Mouse (Mus musculus) hindbrain, embryonic 14.5 days (tissue): ENCODE measurements around the gene Rnf114. TPM values are rescaled to one million over a fixed set of nuclear protein-coding genes. Genes with fewer than 3 reads are reported as not detected.

Source experiments
- ATAC-seq: fragments of 200-750 bp; cut with Nextera tagmentation; 2 replicates; pipeline ENCODE4 v1.8.0; 2017; ENCODE audit warnings: moderate number of reproducible peaks, mild to moderate bottlenecking, moderate TSS enrichment, moderate library complexity; ENCODE audit not compliant: low FRiP score
- DNase-seq: peaks from one replicate; pipeline ENCODE4 v3.0.0-alpha.2; 2015; ENCODE audit warnings: low spot score
- H3K27ac ChIP-seq: fragments of 300-500 bp; sonication (generic); 2 replicates; pipeline ENCODE4 v1.5.1; 2014; ENCODE audit warnings: mild to moderate bottlenecking, moderate library complexity
- H3K27me3 ChIP-seq: fragments of 300-500 bp; sonication (generic); 2 replicates; pipeline ENCODE4 v1.6.1; 2014; ENCODE audit warnings: mild to moderate bottlenecking, low read length, mixed read lengths; ENCODE audit not compliant: control insufficient read depth, insufficient read depth
- H3K36me3 ChIP-seq: fragments of 300-500 bp; sonication (generic); replicated peaks from 2 replicates; pipeline ENCODE4 v1.6.1; 2014; ENCODE audit not compliant: control insufficient read depth, insufficient read depth
- H3K4me1 ChIP-seq: fragments of 300-500 bp; sonication (generic); replicated peaks from 2 replicates; pipeline ENCODE4 v1.6.1; 2014; ENCODE audit warnings: antibody characterized with exemption, low read length, mixed read lengths; ENCODE audit not compliant: control insufficient read depth, insufficient read depth
- H3K4me2 ChIP-seq: fragments of 300-500 bp; sonication (generic); replicated peaks from 2 replicates; pipeline ENCODE4 v1.6.1; 2014; ENCODE audit warnings: mild to moderate bottlenecking, moderate library complexity
- H3K4me3 ChIP-seq: fragments of 300-500 bp; sonication (generic); replicated peaks from 2 replicates; pipeline ENCODE4 v1.5.1; 2014; ENCODE audit warnings: mild to moderate bottlenecking, low read length
- H3K9ac ChIP-seq: fragments of 300-500 bp; sonication (generic); 2 replicates; pipeline ENCODE4 v1.6.1; 2014
- H3K9me3 ChIP-seq: fragments of 300-500 bp; sonication (generic); 2 replicates; pipeline ENCODE4 v1.6.1; 2016; ENCODE audit warnings: low read length; ENCODE audit not compliant: control insufficient read depth
- WGBS: fragments of 180-500 bp; shearing (Covaris S2); extraction: QIAGEN DNeasy Blood & Tissue Kit; methylation state at CpG from one replicate; pipeline ENCODE4 v1.1.7; 2014; 5-methylcytosine and 5-hydroxymethylcytosine counted together
- polyA plus RNA-seq: library from polyadenylated mRNA; unstranded; fragments of >200 nt; fragmentation: Nextera tagmentation; extraction: Ambion mirVana; gene quantifications from 2 replicates; pipeline ENCODE4 v1.2.1, GENCODE M21; 2014

The Rnf114 gene
- polyA plus RNA-seq, 1 experiment from 2014 or later = 110 TPM

- 97% methylated on average over 3 of the region's 3 CpGs for WGBS
- peaks cover 94% of the 10 kb centered on the region for H3K36me3 ChIP-seq
- ATAC-seq = no peak
Observed at GRCm38 (mm10) chr2:167470611-167471010, 21.8 kb upstream of the Rnf114 start.

DNA sequence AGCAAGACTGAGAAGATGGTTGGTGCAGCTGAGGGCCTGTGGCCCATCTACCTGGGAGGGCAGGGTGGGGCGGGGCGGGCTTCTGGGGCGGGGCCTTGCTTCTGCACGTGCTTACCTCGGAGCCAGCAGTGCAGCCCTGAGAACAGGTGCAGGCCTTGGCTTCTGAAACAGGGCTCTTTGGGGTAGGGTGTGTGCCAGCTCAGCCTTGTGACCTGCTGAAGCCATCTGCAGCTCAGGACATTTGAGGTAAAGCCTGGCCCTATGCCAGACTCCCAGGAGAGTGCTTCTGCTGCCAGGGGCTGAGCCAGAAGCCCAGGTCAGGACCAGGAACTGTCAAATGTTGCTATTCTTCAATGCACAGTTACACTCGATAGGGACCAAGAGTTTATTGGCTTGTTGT lies 20.9 kb upstream of the Rnf114 start:
- Histone ChIP-seq H3K36me3 (peaks cover 86% of the 10 kb centered on the region), H3K9ac (no peak overlapping the region), H3K9me3 (no peaks in the 10 kb centered on the region), H3K27ac (no peak overlapping the region), H3K4me3 (no peak overlapping the region), H3K4me2 (no peak overlapping the region), H3K4me1 (peaks cover 14% of the 10 kb centered on the region), H3K27me3 (no peaks in the 10 kb centered on the region)
- DNase-seq = no peak
- ATAC-seq = no peak
- 90% methylated on average over 6 of the region's 6 CpGs for WGBS

More at GRCm38 (mm10) chr2:167470611-167471010, 21.8 kb upstream of the Rnf114 start:
- Histone ChIP-seq H3K27ac (no peak overlapping the region), H3K9ac (no peak overlapping the region), H3K4me3 (no peak overlapping the region), H3K27me3 (no peaks in the 10 kb centered on the region), H3K4me1 (peaks cover 4% of the 10 kb centered on the region), H3K9me3 (no peaks in the 10 kb centered on the region), H3K4me2 (no peak overlapping the region)
- no peak for DNase-seq

DNA sequence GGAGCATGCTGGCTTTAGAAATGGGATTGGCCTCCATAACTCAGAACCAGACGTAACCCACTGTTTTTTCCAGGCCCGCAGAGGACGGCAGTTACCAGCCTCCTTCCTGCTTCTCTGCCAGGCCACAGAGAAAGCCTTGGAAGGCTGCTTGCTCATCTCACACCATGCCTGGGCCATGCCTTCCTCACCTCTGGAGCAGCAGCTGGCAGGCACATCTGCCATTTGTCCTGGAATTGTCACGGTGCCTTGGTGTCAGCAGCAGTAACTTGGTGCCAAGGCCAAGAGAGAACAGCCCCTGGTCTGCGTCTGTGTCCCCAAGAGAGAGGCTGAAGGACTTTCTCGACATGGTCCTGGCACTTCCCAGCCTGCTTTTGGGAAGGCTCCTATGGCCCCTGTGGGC lies 18.2 kb upstream of the Rnf114 start:
- ATAC-seq = no peak

DNA sequence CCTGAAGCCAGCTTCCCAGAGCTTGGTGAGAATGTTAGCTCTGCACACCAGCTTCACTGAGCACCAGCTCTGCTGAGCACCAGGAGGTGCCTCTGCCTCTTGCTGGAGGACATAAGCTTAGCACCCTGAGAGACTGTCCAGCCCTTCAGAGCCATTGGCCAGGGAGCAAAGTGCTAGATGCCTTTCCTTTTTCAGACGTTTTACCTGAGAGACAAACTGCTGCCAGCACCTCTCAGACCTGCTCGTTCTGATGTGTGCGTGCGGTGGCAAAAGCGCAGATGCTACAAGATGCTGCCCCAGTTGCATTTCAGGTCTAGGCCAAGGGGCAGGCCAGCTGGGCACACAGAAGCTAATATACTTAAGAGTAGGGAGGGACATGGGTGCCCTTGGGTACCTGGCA lies 16.8 kb upstream of the Rnf114 start:
- peaks cover 56% of the 10 kb centered on the region for H3K36me3 ChIP-seq
- H3K4me3 ChIP-seq = no peak overlapping the region
- H3K4me2 ChIP-seq = no peak overlapping the region
- DNase-seq (no peak), ATAC-seq (no peak)
- H3K4me1 ChIP-seq = peaks cover 22% of the 10 kb centered on the region
- WGBS = 87% methylated on average over 5 of the region's 5 CpGs
- no peaks in the 10 kb centered on the region for H3K9me3 ChIP-seq
- no peaks in the 10 kb centered on the region for H3K27me3 ChIP-seq
- peak overlapping the region; percentile 16; the same call in 1 of the 2 replicates for H3K9ac ChIP-seq
- H3K27ac ChIP-seq = peak overlapping the region; percentile 74

More for the DNA sequence above, 18.2 kb upstream of the Rnf114 start:
- Histone ChIP-seq H3K27ac (no peak overlapping the region), H3K27me3 (no peaks in the 10 kb centered on the region), H3K4me2 (no peak overlapping the region), H3K4me1 (peaks cover 22% of the 10 kb centered on the region), H3K9me3 (no peaks in the 10 kb centered on the region), H3K36me3 (peaks cover 63% of the 10 kb centered on the region), H3K9ac (no peak overlapping the region), H3K4me3 (no peak overlapping the region)
- DNase-seq = no peak
- 84% methylated on average over 6 of the region's 6 CpGs for WGBS

GRCm38 (mm10) chr2:167476200-167476688 lies 16.2 kb upstream of the Rnf114 start:
- Histone ChIP-seq H3K4me1 (peaks cover 22% of the 10 kb centered on the region), H3K4me3 (no peak overlapping the region), H3K9me3 (no peaks in the 10 kb centered on the region), H3K27me3 (no peaks in the 10 kb centered on the region), H3K36me3 (peaks cover 56% of the 10 kb centered on the region), H3K4me2 (no peak overlapping the region), H3K27ac (peak overlapping the region; percentile 74), H3K9ac (no peak overlapping the region)
- ATAC-seq (peak; percentile 79), DNase-seq (peak; percentile 75)
- WGBS = 13% methylated on average over 7 of the region's 7 CpGs

DNA sequence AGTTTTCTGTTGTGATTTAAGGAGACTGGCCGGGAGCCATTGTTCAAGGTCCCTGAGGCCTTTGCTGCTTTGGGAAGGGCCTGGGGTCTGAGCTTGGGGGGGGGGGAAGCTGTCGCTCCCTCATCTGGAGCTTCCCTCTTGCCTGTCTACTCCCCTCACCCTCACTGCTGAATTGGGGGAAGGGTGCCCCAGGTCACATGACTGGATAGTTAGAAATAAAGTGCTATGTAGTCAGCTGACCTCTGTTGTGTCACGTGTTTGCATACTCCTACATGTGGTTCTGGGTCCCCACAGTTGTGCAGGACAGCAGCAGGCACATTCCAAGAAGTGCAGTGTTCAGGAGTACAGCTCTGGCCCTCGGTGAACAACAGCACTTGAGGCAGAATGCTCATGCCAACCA lies 15.7 kb upstream of the Rnf114 start:
- Histone ChIP-seq H3K27me3 (no peaks in the 10 kb centered on the region), H3K9me3 (no peaks in the 10 kb centered on the region), H3K9ac (no peak overlapping the region), H3K4me3 (no peak overlapping the region), H3K4me1 (peaks cover 22% of the 10 kb centered on the region), H3K27ac (peak overlapping the region; percentile 74), H3K4me2 (no peak overlapping the region), H3K36me3 (peaks cover 50% of the 10 kb centered on the region)
- ATAC-seq = no peak
- no peak for DNase-seq
- WGBS = 60% methylated on average over 4 of the region's 4 CpGs

DNA sequence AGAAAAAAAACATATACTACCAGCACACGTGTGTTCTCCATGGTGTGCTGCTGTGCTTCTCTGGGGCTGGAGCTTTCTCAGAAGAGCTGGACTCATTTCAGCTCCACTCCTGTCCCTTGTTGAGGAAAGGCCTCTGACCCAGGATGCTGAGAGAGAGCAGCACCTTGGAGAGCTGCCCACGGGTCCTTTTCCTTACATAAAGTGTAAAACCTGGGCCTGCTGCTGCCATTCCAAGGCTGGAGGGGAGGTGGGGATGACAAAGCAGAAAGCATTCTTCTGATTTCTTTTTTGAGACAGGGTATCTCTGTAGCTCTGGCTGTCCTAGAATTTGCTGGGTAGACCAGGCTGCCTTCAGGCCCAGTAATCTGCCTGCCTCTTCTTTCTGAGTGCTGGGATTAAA lies 14.3 kb upstream of the Rnf114 start:
- peaks cover 50% of the 10 kb centered on the region for H3K36me3 ChIP-seq
- no peak for DNase-seq
- WGBS = 50% methylated on average over 2 of the region's 2 CpGs

DNA sequence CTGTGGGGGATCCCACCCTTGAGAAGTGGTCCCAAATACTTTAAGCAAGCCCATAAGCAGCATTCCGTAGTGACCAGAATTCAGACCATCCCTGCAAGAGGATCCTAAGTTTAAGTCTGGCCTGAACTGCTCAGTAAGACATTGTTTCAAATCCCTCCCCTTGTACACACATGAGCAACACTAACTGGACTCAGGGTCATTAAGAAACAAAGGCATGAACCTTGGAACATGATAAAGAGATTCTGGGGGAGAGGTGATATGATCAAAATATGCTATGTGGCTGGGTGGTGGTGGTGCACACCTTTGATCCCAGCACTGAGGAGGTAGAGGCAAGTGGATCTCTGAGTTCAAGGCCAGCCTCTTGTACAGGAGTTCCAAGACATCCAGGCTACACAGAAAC lies 12.9 kb upstream of the Rnf114 start:
- H3K9ac ChIP-seq = no peak overlapping the region
- H3K4me1 ChIP-seq = peaks cover 22% of the 10 kb centered on the region
- no peak overlapping the region for H3K4me3 ChIP-seq
- no peaks in the 10 kb centered on the region for H3K27me3 ChIP-seq
- no peaks in the 10 kb centered on the region for H3K9me3 ChIP-seq
- H3K36me3 ChIP-seq = peaks cover 50% of the 10 kb centered on the region
- H3K27ac ChIP-seq = no peak overlapping the region
- ATAC-seq (no peak), DNase-seq (no peak)
- WGBS = 100% methylated on average over 1 of the region's 1 CpGs
- no peak overlapping the region for H3K4me2 ChIP-seq

More for the DNA sequence above, 14.3 kb upstream of the Rnf114 start:
- no peak overlapping the region for H3K4me2 ChIP-seq
- ATAC-seq = no peak
- H3K9ac ChIP-seq = no peak overlapping the region
- no peaks in the 10 kb centered on the region for H3K27me3 ChIP-seq
- no peak overlapping the region for H3K27ac ChIP-seq
- no peaks in the 10 kb centered on the region for H3K9me3 ChIP-seq
- peaks cover 22% of the 10 kb centered on the region for H3K4me1 ChIP-seq
- H3K4me3 ChIP-seq = no peak overlapping the region

DNA sequence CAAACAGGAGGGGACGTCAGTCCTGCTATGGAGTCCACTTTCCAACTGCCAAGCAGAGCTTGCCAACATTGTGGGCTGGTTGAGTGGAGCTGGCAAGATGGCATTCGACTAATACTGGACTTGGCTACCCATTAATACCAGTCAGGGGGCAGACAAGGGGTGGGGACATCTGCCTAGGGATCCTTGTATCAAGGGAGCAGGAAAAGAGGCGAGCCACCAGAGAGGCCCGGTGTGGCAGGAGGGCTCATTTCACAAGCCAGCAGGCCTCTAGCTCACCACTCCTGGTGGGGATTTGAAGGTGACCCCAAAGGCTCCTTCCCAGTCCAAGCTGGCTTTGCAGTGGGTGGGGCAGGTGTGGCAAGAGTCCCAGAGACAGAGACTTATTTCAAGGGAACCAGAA lies 9.8 kb upstream of the Rnf114 start:
- Histone ChIP-seq H3K27me3 (no peaks in the 10 kb centered on the region), H3K9ac (no peak overlapping the region), H3K36me3 (peaks cover 38% of the 10 kb centered on the region), H3K4me2 (no peak overlapping the region), H3K4me3 (no peak overlapping the region), H3K9me3 (no peaks in the 10 kb centered on the region), H3K27ac (no peak overlapping the region), H3K4me1 (no peaks in the 10 kb centered on the region)
- ATAC-seq (no peak), DNase-seq (no peak)
- WGBS = 86% methylated on average over 4 of the region's 4 CpGs
